Mouse (Mus musculus) myocyte (in vitro differentiated cells): Measurements from ENCODE around the gene Vav3. TPM values are rescaled to one million over a fixed set of nuclear protein-coding genes. Genes with fewer than 3 reads are reported as not detected.

Source experiments
- H3K27me3 ChIP-seq: one replicate; pipeline ENCODE4 v1.6.1; 2011; ENCODE audit not compliant: control insufficient read depth, insufficient read depth, insufficient read length
- H3K36me3 ChIP-seq: one replicate; pipeline ENCODE4 v1.6.1; 2011; ENCODE audit not compliant: control insufficient read depth, insufficient read depth
- H3K4me2 ChIP-seq: one replicate; pipeline ENCODE4 v1.6.1; 2011; ENCODE audit warnings: low read depth, control low read depth
- H3K4me3 ChIP-seq: one replicate; pipeline ENCODE4 v1.5.1; 2011; ENCODE audit warnings: mild to moderate bottlenecking, control low read depth, moderate library complexity
- H3K79me2 ChIP-seq: one replicate; pipeline ENCODE4 v1.6.1; 2011; ENCODE audit not compliant: control insufficient read depth, insufficient read depth
- H3ac ChIP-seq: one replicate; pipeline ENCODE4 v1.6.1; 2011; ENCODE audit not compliant: control insufficient read depth, insufficient read length
- CEBPB ChIP-seq: IDR thresholded peaks from 2 replicates; pipeline ENCODE4 v1.6.1; 2011; ENCODE audit warnings: mild to moderate bottlenecking, moderate library complexity; ENCODE audit not compliant: poor library complexity, insufficient read depth, severe bottlenecking
- E2F4 ChIP-seq: IDR thresholded peaks from one replicate; pipeline ENCODE4 v1.6.1; 2011; ENCODE audit warnings: mild to moderate bottlenecking, control low read depth, moderate library complexity; ENCODE audit not compliant: insufficient read depth
- MAX ChIP-seq: IDR thresholded peaks from one replicate; pipeline ENCODE4 v1.6.1; 2011; ENCODE audit warnings: low read depth, mild to moderate bottlenecking, control low read depth
- MYOD1 ChIP-seq, 3 experiments: IDR thresholded peaks; one replicate each; pipeline ENCODE4 v1.6.1; 2011; ENCODE audit warnings: control low read depth in 2 of 3, low read depth in 2 of 3, mild to moderate bottlenecking in 2 of 3, moderate library complexity in 1 of 3; ENCODE audit not compliant: insufficient read length in 2 of 3, control insufficient read depth in 1 of 3
- MYOG ChIP-seq, 3 experiments: IDR thresholded peaks; one replicate each; pipeline ENCODE4 v1.6.1; 2011; ENCODE audit warnings: control low read depth in 2 of 3, low read depth in 2 of 3, mild to moderate bottlenecking in 2 of 3; ENCODE audit not compliant: insufficient read length in 2 of 3, control insufficient read depth in 1 of 3, insufficient read depth in 1 of 3
- POLR2A ChIP-seq: IDR thresholded peaks from one replicate; pipeline ENCODE4 v1.6.1; 2011; ENCODE audit warnings: low read depth, mild to moderate bottlenecking, control low read depth, moderate library complexity; ENCODE audit not compliant: insufficient read length
- POLR2AphosphoS2 ChIP-seq: IDR thresholded peaks from one replicate; pipeline ENCODE4 v1.6.1; 2011; ENCODE audit warnings: low read depth, control low read depth; ENCODE audit not compliant: insufficient read length
- REST ChIP-seq: IDR thresholded peaks from one replicate; pipeline ENCODE4 v1.6.1; 2011; ENCODE audit warnings: mild to moderate bottlenecking, control low read depth, moderate library complexity; ENCODE audit not compliant: insufficient read depth, insufficient read length
- SRF ChIP-seq: IDR thresholded peaks from one replicate; pipeline ENCODE4 v1.6.1; 2011; ENCODE audit warnings: low read depth; ENCODE audit not compliant: control insufficient read depth, insufficient read length
- TCF12 ChIP-seq: IDR thresholded peaks from one replicate; pipeline ENCODE4 v1.6.1; 2011; ENCODE audit warnings: mild to moderate bottlenecking, control low read depth; ENCODE audit not compliant: poor library complexity, insufficient read depth, severe bottlenecking
- TCF3 ChIP-seq: IDR thresholded peaks from one replicate; pipeline ENCODE4 v1.6.1; 2011; ENCODE audit warnings: low read depth, control low read depth; ENCODE audit not compliant: insufficient read length
- USF1 ChIP-seq: IDR thresholded peaks from one replicate; pipeline ENCODE4 v1.6.1; 2011; ENCODE audit warnings: low read depth, mild to moderate bottlenecking, control low read depth, moderate library complexity
- polyA plus RNA-seq: library from polyadenylated mRNA; unstranded; fragments of >200 nt; fragmentation: generic; extraction: Trizol; gene quantifications from one replicate; pipeline ENCODE4 v1.2.1, GENCODE M21; 2012; ENCODE audit warnings: missing spikeins

Vav3 gene
- polyA plus RNA-seq, 1 experiment = 0.95 TPM

GRCm38 (mm10) chr3:109339290-109339689, 1.2 kb upstream of the Vav3 start:
- Histone ChIP-seq H3K36me3 (no peaks in the 10 kb centered on the region), H3K79me2 (peaks cover 9% of the 10 kb centered on the region), H3ac (no peak overlapping the region), H3K4me3 (peak overlapping the region; percentile 38), H3K4me2 (no peak overlapping the region), H3K27me3 (no peaks in the 10 kb centered on the region)
- TF ChIP-seq TCF3 = no peak
- TF ChIP-seq REST = no peak
- TF ChIP-seq TCF12 = no peak
- no peak for TF ChIP-seq USF1
- TF ChIP-seq CEBPB = no peak
- no peak for TF ChIP-seq POLR2AphosphoS2
- TF ChIP-seq MAX = no peak
- TF ChIP-seq POLR2A = no peak
- TF ChIP-seq SRF = no peak
- TF ChIP-seq MYOD1 (IDR thresholded peaks at IDR 0.05; ENCODE audit: control insufficient read depth in 1 of 3, insufficient read length in 2 of 3, low read depth in 2 of 3) = no peak
- no peak for TF ChIP-seq E2F4
- TF ChIP-seq MYOG (IDR thresholded peaks at IDR 0.05; ENCODE audit: control insufficient read depth in 1 of 3, insufficient read depth in 1 of 3, insufficient read length in 2 of 3, low read depth in 2 of 3) = no peak

- TF ChIP-seq USF1 (no peak), MAX (no peak), POLR2AphosphoS2 (no peak)
- H3K4me2 ChIP-seq = peak overlapping the region; percentile 85
- H3K4me3 ChIP-seq = peak overlapping the region; percentile 38
- peak overlapping the region; percentile 3 for H3ac ChIP-seq
- no peaks in the 10 kb centered on the region for H3K27me3 ChIP-seq
- no peaks in the 10 kb centered on the region for H3K36me3 ChIP-seq
- H3K79me2 ChIP-seq = peaks cover 9% of the 10 kb centered on the region
Measured at GRCm38 (mm10) chr3:109339941-109340273, 546 bp upstream of the Vav3 start.

- Histone ChIP-seq H3K4me2 (peak overlapping the region; percentile 77), H3K79me2 (peaks cover 12% of the 10 kb centered on the region), H3K4me3 (peak overlapping the region; percentile 38), H3ac (peak overlapping the region; percentile 3), H3K27me3 (no peaks in the 10 kb centered on the region), H3K36me3 (no peaks in the 10 kb centered on the region)
- TF ChIP-seq USF1 (no peak), CEBPB (no peak), POLR2A (no peak), MYOG (IDR thresholded peaks at IDR 0.05; ENCODE audit: control insufficient read depth in 1 of 3, insufficient read depth in 1 of 3, insufficient read length in 2 of 3, low read depth in 2 of 3) (peak in 1 of 3 experiments; percentile 29)
Measured at GRCm38 (mm10) chr3:109341071-109341480, 623 bp downstream of the Vav3 start.

GRCm38 (mm10) chr3:109341631-109342030, 1.2 kb downstream of the Vav3 start:
- H3K36me3 ChIP-seq = no peaks in the 10 kb centered on the region
- no peak for TF ChIP-seq MAX
- TF ChIP-seq E2F4 = no peak
- TF ChIP-seq TCF3 = no peak
- TF ChIP-seq POLR2A = no peak
- no peak for TF ChIP-seq CEBPB
- TF ChIP-seq USF1 = no peak
- TF ChIP-seq MYOD1 (IDR thresholded peaks at IDR 0.05; ENCODE audit: control insufficient read depth in 1 of 3, insufficient read length in 2 of 3, low read depth in 2 of 3) = no peak
- TF ChIP-seq TCF12 = no peak
- no peak for TF ChIP-seq REST
- TF ChIP-seq SRF = no peak
- TF ChIP-seq POLR2AphosphoS2 = no peak
- TF ChIP-seq MYOG (IDR thresholded peaks at IDR 0.05; ENCODE audit: control insufficient read depth in 1 of 3, insufficient read depth in 1 of 3, insufficient read length in 2 of 3, low read depth in 2 of 3) = no peak

GRCm38 (mm10) chr3:109351956-109352684, 11.7 kb downstream of the Vav3 start:
- TF ChIP-seq CEBPB = no peak
- TF ChIP-seq TCF3 = no peak
- TF ChIP-seq MYOD1 (IDR thresholded peaks at IDR 0.05; ENCODE audit: control insufficient read depth in 1 of 3, insufficient read length in 2 of 3, low read depth in 2 of 3) = peak in 1 of 3 experiments; percentile 33
- TF ChIP-seq POLR2AphosphoS2 = no peak
- no peak overlapping the region for H3K4me3 ChIP-seq
- peak overlapping the region; percentile 56 for H3K4me2 ChIP-seq
- H3K27me3 ChIP-seq = no peaks in the 10 kb centered on the region
- no peaks in the 10 kb centered on the region for H3K36me3 ChIP-seq
- peaks cover 9% of the 10 kb centered on the region for H3K79me2 ChIP-seq
- no peak overlapping the region for H3ac ChIP-seq

More at GRCm38 (mm10) chr3:109341631-109342030, 1.2 kb downstream of the Vav3 start:
- peaks cover 16% of the 10 kb centered on the region for H3K79me2 ChIP-seq
- H3K27me3 ChIP-seq = no peaks in the 10 kb centered on the region
- peak overlapping the region; percentile 38 for H3K4me3 ChIP-seq
- H3ac ChIP-seq = no peak overlapping the region
- peak overlapping the region; percentile 77 for H3K4me2 ChIP-seq
